Mouse (Mus musculus) c-Kit-positive CD71-positive TER-119-negative erythroid progenitor cells, embryonic 14.5 days (primary cell): ENCODE data around the gene Cdc42bpa.
A peak's percentile ranks its signal among the peaks of the same experiment; 100 is the strongest.

Source experiments
- DNase-seq: peaks from one replicate; pipeline ENCODE4 v3.0.0-alpha.2; 2013; ENCODE audit warnings: low read depth

Cdc42bpa gene

GRCm38 (mm10) chr1:180162986-180163385, 202.7 kb downstream of the Cdc42bpa start:
- DNase-seq: no peak

- DNase-seq: no peak
Observed at GRCm38 (mm10) chr1:180166533-180166932, 206.3 kb downstream of the Cdc42bpa start.

- no peak for DNase-seq
Observed at GRCm38 (mm10) chr1:180168294-180168693, 208.0 kb downstream of the Cdc42bpa start.

GRCm38 (mm10) chr1:180169161-180169560, 208.9 kb downstream of the Cdc42bpa start:
- DNase-seq: no peak

GRCm38 (mm10) chr1:180170071-180170470, 209.8 kb downstream of the Cdc42bpa start:
- no peak for DNase-seq

- DNase-seq: no peak
Observed at GRCm38 (mm10) chr1:180171883-180172282, 211.6 kb downstream of the Cdc42bpa start.

- no peak for DNase-seq
Observed at GRCm38 (mm10) chr1:180172600-180172999, 212.3 kb downstream of the Cdc42bpa start.

- no peak for DNase-seq
Observed at GRCm38 (mm10) chr1:180173017-180173416, 212.7 kb downstream of the Cdc42bpa start.

- DNase-seq: no peak
Observed at GRCm38 (mm10) chr1:180174718-180175117, 214.4 kb downstream of the Cdc42bpa start.

GRCm38 (mm10) chr1:180175167-180175566, 214.9 kb downstream of the Cdc42bpa start:
- peak; percentile 28 for DNase-seq

- DNase-seq: no peak
Observed at GRCm38 (mm10) chr1:180175635-180176034, 215.4 kb downstream of the Cdc42bpa start.

- DNase-seq: no peak
Observed at GRCm38 (mm10) chr1:180176784-180177183, 216.5 kb downstream of the Cdc42bpa start.

- DNase-seq: no peak
Observed at GRCm38 (mm10) chr1:180178340-180178739, 218.1 kb downstream of the Cdc42bpa start.

GRCm38 (mm10) chr1:180179100-180179499, 218.8 kb downstream of the Cdc42bpa start:
- no peak for DNase-seq

GRCm38 (mm10) chr1:180179840-180180239, 219.6 kb downstream of the Cdc42bpa start:
- no peak for DNase-seq

- DNase-seq: no peak
Observed at GRCm38 (mm10) chr1:180181304-180181965, 221.2 kb downstream of the Cdc42bpa start.

- no peak for DNase-seq
Observed at GRCm38 (mm10) chr1:180181966-180182319, 221.7 kb downstream of the Cdc42bpa start.

GRCm38 (mm10) chr1:180182731-180183130, 222.5 kb downstream of the Cdc42bpa start:
- DNase-seq: no peak

GRCm38 (mm10) chr1:180183525-180184159, 223.4 kb downstream of the Cdc42bpa start:
- DNase-seq: no peak

GRCm38 (mm10) chr1:180184768-180185167, 224.5 kb downstream of the Cdc42bpa start:
- peak; percentile 21 for DNase-seq

GRCm38 (mm10) chr1:180185877-180186276, 225.6 kb downstream of the Cdc42bpa start:
- no peak for DNase-seq

GRCm38 (mm10) chr1:180186371-180186770, 226.1 kb downstream of the Cdc42bpa start:
- DNase-seq: no peak

GRCm38 (mm10) chr1:180188951-180189350, 228.7 kb downstream of the Cdc42bpa start:
- no peak for DNase-seq

GRCm38 (mm10) chr1:180191112-180191511, 230.8 kb downstream of the Cdc42bpa start:
- no peak for DNase-seq
